Mouse (Mus musculus) brain, adult 2 months (tissue): ENCODE measurements around the gene 4931429L15Rik.
"Not testable (repeated sequence)": the region's sequence is repeated elsewhere in the genome, so short reads cannot be mapped to it uniquely, and the experiment has no call there.

Experiments
- DNase-seq: peaks from one replicate; pipeline ENCODE4 v3.0.0; 2011; ENCODE audit warnings: low read depth, low spot score

Gene 4931429L15Rik

GRCm38 (mm10) chr9:46319886-46320285 lies at the start of gene 4931429L15Rik:
TSS of gene 4931429L15Rik (minus strand) at chr9:46319986.
- not testable (repeated sequence) for DNase-seq

GRCm38 (mm10) chr9:46362459-46362858 lies 42.7 kb upstream of the 4931429L15Rik start:
- DNase-seq, result no peak

- DNase-seq, result no peak
Measured at GRCm38 (mm10) chr9:46361461-46362111, 41.8 kb upstream of the 4931429L15Rik start.

GRCm38 (mm10) chr9:46353992-46354391 lies 34.2 kb upstream of the 4931429L15Rik start:
- peak; percentile 86 for DNase-seq

GRCm38 (mm10) chr9:46353330-46353724 lies 33.5 kb upstream of the 4931429L15Rik start:
- peak; percentile 45 for DNase-seq

- no peak for DNase-seq
Measured at GRCm38 (mm10) chr9:46352651-46353329, 33.0 kb upstream of the 4931429L15Rik start.

- peak; percentile 79 for DNase-seq
Measured at GRCm38 (mm10) chr9:46350451-46350981, 30.7 kb upstream of the 4931429L15Rik start.

- no peak for DNase-seq
Measured at GRCm38 (mm10) chr9:46345887-46346665, 26.3 kb upstream of the 4931429L15Rik start.

GRCm38 (mm10) chr9:46339051-46339652 lies 19.4 kb upstream of the 4931429L15Rik start:
- DNase-seq, result no peak

GRCm38 (mm10) chr9:46338384-46338783 lies 18.6 kb upstream of the 4931429L15Rik start:
- peak; percentile 43 for DNase-seq

- peak; percentile 84 for DNase-seq
Measured at GRCm38 (mm10) chr9:46337852-46338291, 18.1 kb upstream of the 4931429L15Rik start.

GRCm38 (mm10) chr9:46337331-46337730 lies 17.5 kb upstream of the 4931429L15Rik start:
- no peak for DNase-seq

GRCm38 (mm10) chr9:46336294-46336693 lies 16.5 kb upstream of the 4931429L15Rik start:
- not testable (repeated sequence) for DNase-seq

- DNase-seq, result peak; percentile 38
Measured at GRCm38 (mm10) chr9:46335461-46335995, 15.7 kb upstream of the 4931429L15Rik start.

GRCm38 (mm10) chr9:46334471-46335025 lies 14.8 kb upstream of the 4931429L15Rik start:
- no peak for DNase-seq

- no peak for DNase-seq
Measured at GRCm38 (mm10) chr9:46331301-46331700, 11.5 kb upstream of the 4931429L15Rik start.

- no peak for DNase-seq
Measured at GRCm38 (mm10) chr9:46330586-46330895, 10.8 kb upstream of the 4931429L15Rik start.

- no peak for DNase-seq
Measured at GRCm38 (mm10) chr9:46329801-46330585, 10.2 kb upstream of the 4931429L15Rik start.

- peak; percentile 59 for DNase-seq
Measured at GRCm38 (mm10) chr9:46329250-46329648, 9.5 kb upstream of the 4931429L15Rik start.

- peak; percentile 95 for DNase-seq
Measured at GRCm38 (mm10) chr9:46328572-46329249, 8.9 kb upstream of the 4931429L15Rik start.
